Mouse (Mus musculus): ENCODE measurements at regions not wholly inside any gene's neighbourhood (a gene's known extent, or its start where the extent isn't known, plus 50 kb on each side); places are given as distances from the start of the nearest gene placed in this dataset.

GRCm38 (mm10) chr16:89675009-89675785 lies 104.2 kb upstream of the Krtap11-1 start:
- TF ChIP-seq EP300 (optimal IDR thresholded peaks at IDR 0.05), result no peak
- no peak for TF ChIP-seq CTCF (IDR thresholded peaks at IDR 0.05; ENCODE audit: low read depth)

Measured in stomach, postnatal 0 days (tissue).